Mouse (Mus musculus): Measurements from ENCODE around the gene Sel1l3. TPM values are rescaled to one million over a fixed set of nuclear protein-coding genes. Genes with fewer than 3 reads are reported as not detected.

The Sel1l3 gene
- polyA plus RNA-seq, 1 experiment from 2014 or later = 7.8 TPM

- Histone ChIP-seq H3K27me3 (replicated peaks) (no peaks in the 10 kb centered on the region), H3K9ac (no peak overlapping the region), H3K4me3 (replicated peaks) (no peak overlapping the region), H3K27ac (no peak overlapping the region), H3K4me2 (no peak overlapping the region), H3K4me1 (no peaks in the 10 kb centered on the region), H3K36me3 (no peaks in the 10 kb centered on the region), H3K9me3 (no peaks in the 10 kb centered on the region)
- 86% methylated on average over 8 of the region's 8 CpGs for WGBS
- no peak for ATAC-seq (ENCODE audit: insufficient read depth, low FRiP score, low read depth)
Measured at GRCm38 (mm10) chr5:53138025-53138424, 75.7 kb downstream of the Sel1l3 start.

- ATAC-seq (ENCODE audit: insufficient read depth, low FRiP score, low read depth) = no peak
- H3K36me3 ChIP-seq = no peaks in the 10 kb centered on the region
- no peaks in the 10 kb centered on the region for H3K4me1 ChIP-seq
- no peaks in the 10 kb centered on the region for H3K9me3 ChIP-seq
- WGBS = 74% methylated on average over 8 of the region's 8 CpGs
- no peak overlapping the region for H3K27ac ChIP-seq
- no peak overlapping the region for H3K4me2 ChIP-seq
- H3K9ac ChIP-seq = no peak overlapping the region
- H3K4me3 ChIP-seq (replicated peaks) = no peak overlapping the region
- no peaks in the 10 kb centered on the region for H3K27me3 ChIP-seq (replicated peaks)
Measured at GRCm38 (mm10) chr5:53135984-53136383, 77.7 kb downstream of the Sel1l3 start.

- Histone ChIP-seq H3K27ac (no peak overlapping the region), H3K4me3 (replicated peaks) (no peak overlapping the region), H3K4me1 (no peaks in the 10 kb centered on the region), H3K9ac (no peak overlapping the region), H3K27me3 (replicated peaks) (no peaks in the 10 kb centered on the region), H3K9me3 (no peaks in the 10 kb centered on the region), H3K36me3 (no peaks in the 10 kb centered on the region), H3K4me2 (no peak overlapping the region)
- no peak for ATAC-seq (ENCODE audit: insufficient read depth, low FRiP score, low read depth)
- WGBS = 86% methylated on average over 2 of the region's 2 CpGs
Measured at GRCm38 (mm10) chr5:53134003-53134402, 79.7 kb downstream of the Sel1l3 start.

GRCm38 (mm10) chr5:53124701-53125100, 89.0 kb downstream of the Sel1l3 start:
- no peak overlapping the region for H3K4me3 ChIP-seq (replicated peaks)
- H3K9ac ChIP-seq = no peak overlapping the region
- 49% methylated on average over 4 of the region's 4 CpGs for WGBS
- H3K4me1 ChIP-seq = no peaks in the 10 kb centered on the region
- H3K9me3 ChIP-seq = no peaks in the 10 kb centered on the region
- H3K27me3 ChIP-seq (replicated peaks) = no peaks in the 10 kb centered on the region
- no peak for ATAC-seq (ENCODE audit: insufficient read depth, low FRiP score, low read depth)
- no peak overlapping the region for H3K4me2 ChIP-seq
- no peak overlapping the region for H3K27ac ChIP-seq
- H3K36me3 ChIP-seq = no peaks in the 10 kb centered on the region

GRCm38 (mm10) chr5:53123525-53124286, 90.0 kb downstream of the Sel1l3 start:
- H3K9me3 ChIP-seq = no peaks in the 10 kb centered on the region
- H3K36me3 ChIP-seq = no peaks in the 10 kb centered on the region
- H3K9ac ChIP-seq = no peak overlapping the region
- no peak; the same call in 1 of the 2 replicates for ATAC-seq (ENCODE audit: insufficient read depth, low FRiP score, low read depth)
- H3K27ac ChIP-seq = no peak overlapping the region
- no peaks in the 10 kb centered on the region for H3K4me1 ChIP-seq
- no peaks in the 10 kb centered on the region for H3K27me3 ChIP-seq (replicated peaks)
- 45% methylated on average over 10 of the region's 10 CpGs for WGBS
- no peak overlapping the region for H3K4me2 ChIP-seq
- no peak overlapping the region for H3K4me3 ChIP-seq (replicated peaks)

- Histone ChIP-seq H3K27me3 (replicated peaks) (no peaks in the 10 kb centered on the region), H3K4me3 (replicated peaks) (no peak overlapping the region), H3K9me3 (no peaks in the 10 kb centered on the region), H3K4me2 (no peak overlapping the region), H3K4me1 (no peaks in the 10 kb centered on the region), H3K27ac (no peak overlapping the region), H3K36me3 (no peaks in the 10 kb centered on the region), H3K9ac (no peak overlapping the region)
- no peak for ATAC-seq (ENCODE audit: insufficient read depth, low FRiP score, low read depth)
- 56% methylated on average over 3 of the region's 3 CpGs for WGBS
Measured at GRCm38 (mm10) chr5:53119689-53120088, 94.0 kb downstream of the Sel1l3 start.

GRCm38 (mm10) chr5:53118212-53118611, 95.5 kb downstream of the Sel1l3 start:
- H3K4me3 ChIP-seq (replicated peaks) = no peak overlapping the region

GRCm38 (mm10) chr5:53114616-53115267, 99.0 kb downstream of the Sel1l3 start:
- Histone ChIP-seq H3K4me2 (no peak overlapping the region), H3K4me3 (replicated peaks) (no peak overlapping the region), H3K27me3 (replicated peaks) (no peaks in the 10 kb centered on the region), H3K36me3 (no peaks in the 10 kb centered on the region), H3K4me1 (no peaks in the 10 kb centered on the region), H3K9ac (no peak overlapping the region), H3K9me3 (no peaks in the 10 kb centered on the region), H3K27ac (no peak overlapping the region)
- no peak for ATAC-seq (ENCODE audit: insufficient read depth, low FRiP score, low read depth)
- 71% methylated on average over 12 of the region's 12 CpGs for WGBS

More at GRCm38 (mm10) chr5:53118212-53118611, 95.5 kb downstream of the Sel1l3 start:
- H3K27me3 ChIP-seq (replicated peaks) = no peaks in the 10 kb centered on the region
- ATAC-seq (ENCODE audit: insufficient read depth, low FRiP score, low read depth) = no peak
- no peak overlapping the region for H3K4me2 ChIP-seq
- no peaks in the 10 kb centered on the region for H3K4me1 ChIP-seq
- WGBS = 90% methylated on average over 8 of the region's 8 CpGs
- H3K36me3 ChIP-seq = no peaks in the 10 kb centered on the region
- H3K9me3 ChIP-seq = no peaks in the 10 kb centered on the region
- no peak overlapping the region for H3K9ac ChIP-seq
- no peak overlapping the region for H3K27ac ChIP-seq

- H3K4me1 ChIP-seq = 0 out of 2 replicates have a peak, but pooled peaks cover 2% of the 10 kb centered on the region
Measured at GRCm38 (mm10) chr5:53112942-53113341, 100.8 kb downstream of the Sel1l3 start.

GRCm38 (mm10) chr5:53111036-53111435, 102.7 kb downstream of the Sel1l3 start:
- Histone ChIP-seq H3K36me3 (no peaks in the 10 kb centered on the region), H3K9me3 (no peaks in the 10 kb centered on the region), H3K27ac (no peak overlapping the region), H3K4me3 (replicated peaks) (no peak overlapping the region), H3K9ac (no peak overlapping the region), H3K4me1 (0 out of 2 replicates have a peak, but pooled peaks cover 3% of the 10 kb centered on the region), H3K4me2 (no peak overlapping the region), H3K27me3 (replicated peaks) (no peaks in the 10 kb centered on the region)
- no peak for ATAC-seq (ENCODE audit: insufficient read depth, low FRiP score, low read depth)
- 62% methylated on average over 5 of the region's 5 CpGs for WGBS

More at GRCm38 (mm10) chr5:53112942-53113341, 100.8 kb downstream of the Sel1l3 start:
- ATAC-seq (ENCODE audit: insufficient read depth, low FRiP score, low read depth) = no peak
- Histone ChIP-seq H3K4me2 (no peak overlapping the region), H3K9me3 (no peaks in the 10 kb centered on the region), H3K9ac (no peak overlapping the region), H3K27ac (no peak overlapping the region), H3K27me3 (replicated peaks) (no peaks in the 10 kb centered on the region), H3K4me3 (replicated peaks) (no peak overlapping the region), H3K36me3 (no peaks in the 10 kb centered on the region)
- WGBS = 81% methylated on average over 5 of the region's 5 CpGs

GRCm38 (mm10) chr5:53110225-53110624, 103.5 kb downstream of the Sel1l3 start:
- no peaks in the 10 kb centered on the region for H3K27me3 ChIP-seq (replicated peaks)
- peak; percentile 33; the same call in 1 of the 2 replicates for ATAC-seq (ENCODE audit: insufficient read depth, low FRiP score, low read depth)
- H3K4me3 ChIP-seq (replicated peaks) = no peak overlapping the region
- WGBS = 51% methylated on average over 4 of the region's 4 CpGs
- H3K4me1 ChIP-seq = 0 out of 2 replicates have a peak, but pooled peaks cover 3% of the 10 kb centered on the region
- no peak overlapping the region for H3K4me2 ChIP-seq
- H3K9me3 ChIP-seq = no peaks in the 10 kb centered on the region
- no peaks in the 10 kb centered on the region for H3K36me3 ChIP-seq
- no peak overlapping the region for H3K9ac ChIP-seq
- no peak overlapping the region for H3K27ac ChIP-seq

- Histone ChIP-seq H3K4me3 (replicated peaks) (no peak overlapping the region), H3K27ac (no peak overlapping the region), H3K9ac (no peak overlapping the region), H3K4me1 (0 out of 2 replicates have a peak, but pooled peaks cover 3% of the 10 kb centered on the region), H3K9me3 (no peaks in the 10 kb centered on the region), H3K4me2 (no peak overlapping the region), H3K27me3 (replicated peaks) (no peaks in the 10 kb centered on the region), H3K36me3 (no peaks in the 10 kb centered on the region)
- no peak for ATAC-seq (ENCODE audit: insufficient read depth, low FRiP score, low read depth)
- 79% methylated on average over 1 of the region's 1 CpGs for WGBS
Measured at GRCm38 (mm10) chr5:53108668-53109067, 105.1 kb downstream of the Sel1l3 start.
